Mouse (Mus musculus): ENCODE measurements around the gene Psmc5. TPM values are rescaled to one million over a fixed set of nuclear protein-coding genes. Genes with fewer than 3 reads are reported as not detected.
"Not testable (repeated sequence)": the region's sequence is repeated elsewhere in the genome, so short reads cannot be mapped to it uniquely, and the experiment has no call there.

Gene Psmc5
- 100 to 1,000 TPM in 1 of 2 experiments, 10 to 100 TPM in 1; 99.9 to 105 TPM for total RNA-seq (2021)
- long read RNA-seq, experiment 1, transcript Psmc5-201 (11 exons, 1,316 nt) = major isoform, 272 of 282 reads
- long read RNA-seq, experiment 1, partial matches to known transcripts = 6 of 282 reads
- long read RNA-seq, experiment 1, other reads (novel, unspliced or antisense) = 1 of 282 reads
- long read RNA-seq, experiment 2, transcript Psmc5-201 (11 exons, 1,316 nt) = major isoform, 199 of 209 reads
- long read RNA-seq, experiment 2, partial matches to known transcripts = 7 of 209 reads
- long read RNA-seq, experiment 2, other reads (novel, unspliced or antisense) = 1 of 209 reads

GRCm38 (mm10) chr11:106255685-106256451 is at the start of gene Psmc5, which contains the start of gene Ftsj3:
TSS of gene Psmc5 (plus strand) at chr11:106256154.
TSS of gene Ftsj3 (minus strand) at chr11:106256079.
- intact Hi-C loops (cut with DNase I) = loop anchor here (2.0 kb wide), 2 partner anchors 15 to 71 kb away; no protein-coding TSS in a partner anchor
- peak; percentile 98 to 99 for DNase-seq

- DNase-seq = peak; percentile 11 to 34
Observed at GRCm38 (mm10) chr11:106212771-106213170, 43.2 kb upstream of the Psmc5 start.

GRCm38 (mm10) chr11:106214856-106215255 is 41.1 kb upstream of the Psmc5 start:
- intact Hi-C loops (cut with DNase I) = loop anchor here (2.0 to 5.0 kb wide), 2 partner anchors 16 to 57 kb away; partner anchors contain the start of gene Smarcd2
- no peak for DNase-seq

More at GRCm38 (mm10) chr11:106212771-106213170, 43.2 kb upstream of the Psmc5 start:
- intact Hi-C loops (cut with DNase I) = no loop called here

GRCm38 (mm10) chr11:106215450-106215859 is 40.5 kb upstream of the Psmc5 start:
- intact Hi-C loops (cut with DNase I) = loop anchor here (2.0 to 5.0 kb wide), 2 partner anchors 17 to 57 kb away; partner anchors contain the start of gene Smarcd2
- no peak for DNase-seq

GRCm38 (mm10) chr11:106215927-106216729 is 39.8 kb upstream of the Psmc5 start, which contains the start of gene Ccdc47:
TSS of gene Ccdc47 (minus strand) at chr11:106216344.
- intact Hi-C loops (cut with DNase I) = loop anchor here (2.0 to 5.0 kb wide), 2 partner anchors 17 to 56 kb away; partner anchors contain the start of gene Smarcd2
- peak; percentile 91 to 92 for DNase-seq

- intact Hi-C loops (cut with DNase I) = loop anchor here (5.0 kb wide), 1 partner anchor 55 kb away; the partner anchor contains the start of gene Smarcd2
- peak; percentile 91 for DNase-seq
Observed at GRCm38 (mm10) chr11:106216730-106217490, 39.0 kb upstream of the Psmc5 start, which contains the start of gene Ddx42. TSS of gene Ddx42 (plus strand) at chr11:106216926.

GRCm38 (mm10) chr11:106220603-106221002 is 35.4 kb upstream of the Psmc5 start:
- intact Hi-C loops (cut with DNase I) = no loop called here

GRCm38 (mm10) chr11:106233978-106234377 is 22.0 kb upstream of the Psmc5 start:
- intact Hi-C loops (cut with DNase I); DNase-seq: not testable (repeated sequence)

More at GRCm38 (mm10) chr11:106220603-106221002, 35.4 kb upstream of the Psmc5 start:
- no peak for DNase-seq

- intact Hi-C loops (cut with DNase I) = no loop called here
- DNase-seq = no peak
Observed at GRCm38 (mm10) chr11:106246834-106247233, 9.1 kb upstream of the Psmc5 start.

- intact Hi-C loops (cut with DNase I) = no loop called here
- no peak for DNase-seq
Observed at GRCm38 (mm10) chr11:106249326-106249725, 6.6 kb upstream of the Psmc5 start.

GRCm38 (mm10) chr11:106254767-106255166 is 1.2 kb upstream of the Psmc5 start:
- DNase-seq = no peak
- intact Hi-C loops (cut with DNase I) = no loop called here

GRCm38 (mm10) chr11:106255174-106255573 is 780 bp upstream of the Psmc5 start:
- DNase-seq = no peak
- intact Hi-C loops (cut with DNase I) = no loop called here

GRCm38 (mm10) chr11:106256775-106257174 is 821 bp downstream of the Psmc5 start:
- intact Hi-C loops (cut with DNase I) = loop anchor here (2.0 kb wide), 2 partner anchors 14 to 70 kb away; no protein-coding TSS in a partner anchor
- peak in 1 of 2 experiments; percentile 42 for DNase-seq

- intact Hi-C loops (cut with DNase I) = no loop called here
- DNase-seq = no peak
Observed at GRCm38 (mm10) chr11:106260826-106261450, 5.0 kb downstream of the Psmc5 start.

- intact Hi-C loops (cut with DNase I) = no loop called here
- no peak for DNase-seq
Observed at GRCm38 (mm10) chr11:106263963-106264362, 8.0 kb downstream of the Psmc5 start.

GRCm38 (mm10) chr11:106264988-106265387 is 9.0 kb downstream of the Psmc5 start:
- DNase-seq = no peak
- intact Hi-C loops (cut with DNase I) = no loop called here

- no peak for DNase-seq
- intact Hi-C loops (cut with DNase I) = no loop called here
Observed at GRCm38 (mm10) chr11:106265570-106265969, 9.6 kb downstream of the Psmc5 start.

GRCm38 (mm10) chr11:106266431-106266830 is 10.5 kb downstream of the Psmc5 start:
- no peak for DNase-seq
- intact Hi-C loops (cut with DNase I) = no loop called here
